Mouse (Mus musculus) lung, adult 2 months (tissue): ENCODE measurements around the gene Lpin1. TPM values are rescaled to one million over a fixed set of nuclear protein-coding genes. Genes with fewer than 3 reads are reported as not detected.
A peak's percentile ranks its signal among the peaks of the same experiment; 100 is the strongest.

Source experiments
- DNase-seq: peaks from one replicate; pipeline ENCODE4 v3.0.0; 2022
- H3K4me1 ChIP-seq: fragments of 200-500 bp; 2 replicates; pipeline ENCODE4 v1.6.1; 2011; ENCODE audit warnings: low read length; ENCODE audit not compliant: control insufficient read depth, insufficient read depth
- H3K4me3 ChIP-seq: fragments of 200-500 bp; replicated peaks from 2 replicates; pipeline ENCODE3; 2011; ENCODE audit warnings: low read depth, mild to moderate bottlenecking, control low read depth, low read length; ENCODE audit errors: extremely low read depth
- CTCF ChIP-seq: fragments of 200-500 bp; IDR thresholded peaks from 2 replicates; pipeline ENCODE4 v1.5.1; 2011; ENCODE audit warnings: mild to moderate bottlenecking, low read length, control low read depth; ENCODE audit not compliant: insufficient read depth
- POLR2A ChIP-seq: fragments of 200-500 bp; IDR thresholded peaks from 2 replicates; pipeline ENCODE4 v1.6.1; 2011; ENCODE audit warnings: low read depth, mild to moderate bottlenecking, control low read depth, low read length, borderline replicate concordance; ENCODE audit errors: extremely low read depth
- WGBS: fragments of 180-500 bp; shearing (Covaris S2); methylation state at CpG from one replicate; pipeline ENCODE4 v1.1.7; 2018; 5-methylcytosine and 5-hydroxymethylcytosine counted together
- polyA plus RNA-seq: library from polyadenylated mRNA; depleted of rRNA; stranded (reverse); fragments of >200 nt; gene quantifications from 2 replicates; pipeline ENCODE4 v1.2.3, GENCODE M21; 2012

Gene Lpin1
- polyA plus RNA-seq, 1 experiment: 29.1 TPM

DNA sequence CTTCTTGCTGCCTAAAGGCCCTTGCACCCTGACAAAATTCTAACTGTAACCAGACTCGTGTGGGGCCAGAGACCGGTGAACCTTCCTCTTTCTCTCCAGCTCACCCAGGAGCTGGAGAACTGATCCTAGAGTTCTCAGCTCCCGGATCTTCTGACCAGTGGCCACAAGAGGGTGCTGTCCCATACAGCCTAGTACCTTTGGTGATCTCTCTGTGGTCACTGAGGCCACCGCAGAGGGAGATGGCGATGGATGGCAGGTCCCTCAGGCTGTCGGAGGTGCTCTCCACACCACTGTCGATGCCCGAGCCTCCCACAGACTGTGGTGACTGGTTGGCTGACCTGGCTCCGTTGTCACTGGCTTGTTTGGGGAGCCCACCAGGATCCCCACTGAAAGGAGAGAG lies 47.3 kb downstream of the Lpin1 start:
- WGBS: 72% methylated on average over 9 of the region's 9 CpGs
- no peak for TF ChIP-seq POLR2A
- TF ChIP-seq CTCF: peak; percentile 53
- DNase-seq: peak; percentile 31
- no peak overlapping the region for H3K4me3 ChIP-seq
- no peaks in the 10 kb centered on the region for H3K4me1 ChIP-seq

DNA sequence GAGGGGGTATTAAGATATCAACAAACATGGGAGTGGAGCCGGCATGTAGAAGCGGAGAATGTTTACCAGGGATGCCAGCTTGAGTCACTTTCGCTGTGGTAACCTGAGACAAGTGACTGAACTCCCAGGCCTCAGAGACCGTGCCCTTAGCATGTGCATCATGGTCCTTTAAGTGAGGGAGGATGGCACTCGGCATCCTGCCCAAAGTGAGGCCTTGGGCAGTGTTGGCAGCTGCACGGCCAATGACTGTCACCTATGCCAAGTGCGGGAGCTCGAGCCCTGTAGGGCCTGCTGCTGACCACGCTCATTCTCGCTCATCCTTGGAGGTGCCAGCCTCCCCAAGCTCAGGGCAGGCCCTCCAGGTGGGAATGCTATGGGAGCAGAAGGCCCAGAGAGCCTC lies 48.1 kb downstream of the Lpin1 start:
- no peak for DNase-seq
- Histone ChIP-seq H3K4me1 (no peaks in the 10 kb centered on the region), H3K4me3 (no peak overlapping the region)
- 88% methylated on average over 10 of the region's 10 CpGs for WGBS
- no peak for TF ChIP-seq CTCF
- no peak for TF ChIP-seq POLR2A

DNA sequence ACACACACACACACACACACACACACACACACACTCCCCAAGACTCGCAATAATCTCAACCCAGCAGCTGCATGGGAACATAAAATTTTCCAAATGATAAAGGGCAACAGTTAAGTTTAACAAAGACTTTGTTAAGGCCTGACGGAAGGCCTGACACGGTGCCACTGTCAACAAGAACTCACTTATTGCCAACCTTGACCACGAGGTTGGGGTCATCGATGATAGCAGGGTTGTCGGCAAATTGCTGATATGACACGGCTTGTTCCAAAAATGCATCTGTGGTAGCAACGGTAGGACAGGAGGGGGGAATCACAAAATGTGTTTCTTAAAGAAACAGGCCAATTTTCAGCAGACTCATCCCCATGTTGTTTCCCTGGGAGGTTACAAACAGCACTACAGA lies 48.6 kb downstream of the Lpin1 start:
- Histone ChIP-seq H3K4me1 (no peaks in the 10 kb centered on the region), H3K4me3 (no peak overlapping the region)
- DNase-seq: no peak
- TF ChIP-seq POLR2A (no peak), CTCF (no peak)
- WGBS: 78% methylated on average over 8 of the region's 8 CpGs

DNA sequence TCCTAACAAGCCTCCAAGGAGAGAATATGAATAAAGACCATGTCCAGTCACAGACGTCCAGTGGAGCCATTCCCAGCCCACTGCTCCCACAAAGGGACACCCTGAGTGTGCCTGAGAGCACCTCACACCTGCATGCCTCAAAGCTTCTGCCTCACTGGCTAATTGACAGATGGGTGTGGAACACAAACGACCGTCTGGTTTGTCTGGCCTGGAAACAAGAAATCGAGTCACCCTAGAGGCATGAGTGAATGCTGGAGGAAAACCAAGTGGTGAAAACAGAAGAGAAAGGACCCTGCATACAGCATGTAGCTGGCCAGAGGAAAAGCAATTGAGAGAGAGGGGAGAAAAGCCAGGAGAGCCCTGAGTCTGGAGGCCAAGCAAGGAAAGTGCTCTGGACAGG lies 53.5 kb downstream of the Lpin1 start:
- Histone ChIP-seq H3K4me3 (no peak overlapping the region), H3K4me1 (no peaks in the 10 kb centered on the region)
- no peak for DNase-seq
- TF ChIP-seq POLR2A: no peak
- TF ChIP-seq CTCF: no peak
- WGBS: 59% methylated on average over 4 of the region's 4 CpGs

DNA sequence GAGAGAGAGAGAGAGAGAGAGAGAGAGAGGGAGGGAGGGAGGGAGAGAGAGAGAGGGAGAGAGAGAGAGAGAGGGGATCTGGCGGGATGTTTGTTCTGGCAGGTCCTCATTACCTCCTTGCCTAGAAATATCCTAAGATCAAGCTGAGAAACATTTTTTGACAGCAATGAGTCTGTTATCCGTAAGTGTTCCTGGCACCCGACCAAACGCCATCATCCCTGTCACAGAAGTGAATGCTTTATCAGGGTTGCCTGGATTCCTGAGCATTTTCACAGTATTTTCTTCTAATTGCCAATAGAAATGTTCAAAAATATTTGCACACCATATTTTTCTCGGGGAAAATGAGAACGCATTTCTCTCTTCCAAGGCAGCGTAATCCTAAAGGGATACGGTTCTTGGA lies 56.6 kb downstream of the Lpin1 start:
- H3K4me3 ChIP-seq: no peak overlapping the region
- H3K4me1 ChIP-seq: no peaks in the 10 kb centered on the region
- WGBS: 75% methylated on average over 8 of the region's 8 CpGs
- no peak for DNase-seq
- TF ChIP-seq POLR2A: no peak
- TF ChIP-seq CTCF: no peak

DNA sequence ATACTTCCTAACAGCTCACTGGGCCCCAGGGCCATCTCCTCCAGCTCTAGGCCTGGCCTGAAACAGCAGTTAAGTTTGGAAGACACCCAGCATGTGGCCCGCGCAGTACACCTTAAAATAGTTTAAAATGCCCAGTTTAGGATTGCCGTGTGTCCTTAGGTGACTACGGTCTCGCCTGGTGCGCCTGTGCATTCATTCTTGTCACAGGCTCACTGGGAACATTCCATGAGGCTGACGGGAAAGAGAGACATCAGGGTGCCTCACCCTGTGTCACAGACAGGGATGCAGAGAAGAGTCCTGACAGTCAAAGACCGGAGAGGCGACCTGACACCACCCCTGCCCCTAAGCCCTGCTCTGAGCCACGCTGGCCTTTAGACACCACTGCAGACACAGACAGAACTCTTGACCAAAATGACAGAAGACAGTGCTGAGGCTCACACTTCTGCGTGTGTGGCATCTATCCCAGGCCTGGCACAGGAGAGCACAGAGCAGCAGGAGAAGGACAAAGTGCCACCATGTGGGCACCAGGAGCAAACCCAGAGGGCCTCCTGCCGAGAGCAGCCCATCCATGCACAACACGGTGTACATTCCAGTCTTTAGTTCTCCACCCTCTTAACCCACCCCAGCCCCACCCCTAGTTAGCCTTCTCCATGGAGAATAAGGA lies 58.5 kb downstream of the Lpin1 start:
- 89% methylated on average over 13 of the region's 13 CpGs for WGBS
- no peak for DNase-seq
- TF ChIP-seq CTCF (no peak), POLR2A (no peak)
- H3K4me1 ChIP-seq: no peaks in the 10 kb centered on the region
- H3K4me3 ChIP-seq: no peak overlapping the region

DNA sequence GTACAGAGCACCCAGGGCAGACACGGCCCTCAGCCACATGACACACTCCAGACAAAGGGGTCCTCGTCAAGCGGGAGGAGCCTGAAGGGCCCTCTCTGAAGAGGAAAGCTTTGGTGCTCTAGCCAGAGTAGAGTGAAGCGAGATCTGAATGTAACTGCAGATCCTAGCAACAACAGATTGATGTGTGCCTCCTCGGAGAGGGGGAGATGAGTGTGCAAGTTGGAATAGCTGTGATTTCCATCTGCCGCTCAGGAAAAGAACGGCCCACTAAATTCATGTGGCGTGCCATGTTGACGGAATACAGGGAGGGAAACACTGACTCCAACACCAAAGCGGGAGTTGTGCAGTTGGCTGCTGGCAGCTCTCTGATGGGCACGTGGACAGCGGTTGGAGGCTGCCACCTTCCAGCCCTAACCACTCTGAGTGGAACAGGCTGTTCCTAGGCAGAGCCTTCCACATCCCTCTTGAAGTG lies 59.7 kb downstream of the Lpin1 start:
- TF ChIP-seq POLR2A: no peak
- no peak for TF ChIP-seq CTCF
- WGBS: 77% methylated on average over 12 of the region's 12 CpGs
- Histone ChIP-seq H3K4me1 (no peaks in the 10 kb centered on the region), H3K4me3 (no peak overlapping the region)
- no peak for DNase-seq

DNA sequence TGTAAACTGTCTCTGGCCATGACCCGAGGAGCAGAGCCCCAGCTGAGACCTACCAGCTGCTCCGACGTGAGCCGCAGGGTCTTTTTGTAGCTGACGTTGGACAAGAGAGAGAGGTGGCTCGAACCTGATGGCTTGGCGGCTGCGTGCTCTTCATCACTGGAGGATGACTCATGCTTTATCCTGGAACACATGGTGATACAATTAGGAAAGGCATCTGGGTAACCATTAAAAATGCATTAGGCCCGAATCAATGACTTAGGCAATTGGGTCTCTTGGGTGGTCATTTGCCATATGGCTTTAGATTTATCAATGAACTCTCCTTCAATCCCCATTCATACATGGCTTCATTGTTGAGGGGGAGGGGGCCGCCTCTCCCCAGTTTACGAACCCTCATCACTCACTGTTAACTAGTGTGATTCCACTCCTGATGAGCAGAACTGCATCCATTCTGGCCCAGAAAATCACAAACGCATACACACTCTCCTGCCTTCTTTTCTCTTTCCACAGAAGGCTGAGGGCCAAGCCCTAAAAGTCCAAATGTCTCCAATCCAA lies 61.9 kb downstream of the Lpin1 start:
- 80% methylated on average over 12 of the region's 12 CpGs for WGBS
- no peak for TF ChIP-seq CTCF
- no peak for TF ChIP-seq POLR2A
- no peak for DNase-seq
- Histone ChIP-seq H3K4me1 (no peaks in the 10 kb centered on the region), H3K4me3 (no peak overlapping the region)

DNA sequence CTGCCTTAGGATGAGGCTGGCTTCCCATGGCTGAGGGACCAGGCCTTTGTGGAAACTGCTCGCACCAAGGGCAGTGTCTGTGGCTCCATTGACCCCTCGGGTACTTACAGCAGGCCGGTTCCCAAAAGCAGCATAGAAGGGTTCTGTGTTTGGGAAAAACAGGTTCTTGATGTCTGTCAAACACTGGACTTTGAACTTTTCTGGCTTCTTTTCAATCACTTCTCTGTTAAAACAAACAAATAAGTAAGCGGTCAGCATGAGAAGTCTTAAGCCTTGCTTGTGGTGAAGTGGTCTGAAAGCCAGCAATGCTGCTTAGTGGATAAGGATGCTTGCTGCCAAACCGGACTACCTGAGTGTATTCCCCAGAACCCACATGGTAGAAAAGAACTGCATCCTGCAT lies 69.2 kb downstream of the Lpin1 start:
- WGBS: 71% methylated on average over 5 of the region's 5 CpGs
- DNase-seq: no peak
- Histone ChIP-seq H3K4me1 (no peaks in the 10 kb centered on the region), H3K4me3 (no peak overlapping the region)
- no peak for TF ChIP-seq CTCF
- no peak for TF ChIP-seq POLR2A

DNA sequence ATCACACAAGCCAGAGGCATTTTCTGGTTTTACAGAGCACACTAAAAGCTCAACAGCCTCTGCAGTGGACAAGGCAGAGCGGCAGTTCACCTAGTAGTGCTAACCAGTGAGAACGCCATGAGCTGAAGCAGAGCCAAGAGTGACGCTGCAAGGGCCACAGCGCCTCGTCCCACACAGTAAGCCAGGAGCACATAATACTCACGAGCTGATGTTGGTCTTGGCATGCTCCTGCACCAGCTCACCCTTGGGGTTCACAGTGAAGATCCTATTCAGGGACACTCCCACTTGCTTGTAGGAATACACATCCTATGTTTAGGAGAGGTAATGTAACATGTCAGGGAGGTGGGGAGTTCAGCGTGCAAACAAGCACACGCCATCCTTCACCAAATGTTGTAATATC lies 70.1 kb downstream of the Lpin1 start:
- TF ChIP-seq POLR2A: no peak
- no peak for TF ChIP-seq CTCF
- Histone ChIP-seq H3K4me3 (no peak overlapping the region), H3K4me1 (no peaks in the 10 kb centered on the region)
- DNase-seq: no peak
- 87% methylated on average over 8 of the region's 8 CpGs for WGBS
